Mouse (Mus musculus) CH12.LX (cell line): Measurements from ENCODE around the gene Gm20458. TPM values are rescaled to one million over a fixed set of nuclear protein-coding genes. Genes with fewer than 3 reads are reported as not detected.

Experiments
- DNase-seq: peaks from one replicate; pipeline ENCODE4 v3.0.0-alpha.2; 2013; ENCODE audit errors: extremely low read depth
- H3K27ac ChIP-seq: 2 replicates; pipeline ENCODE4 v1.5.1; 2012; ENCODE audit warnings: low read depth, mild to moderate bottlenecking, control low read depth, moderate library complexity; ENCODE audit not compliant: insufficient read depth
- H3K27me3 ChIP-seq: replicated peaks from 2 replicates; pipeline ENCODE3; 2012; ENCODE audit warnings: inconsistent platforms
- H3K36me3 ChIP-seq, 2 experiments: replicated peaks in 1 of 2; 2 replicates each; pipeline versions ENCODE3 to v1.6.1; 2012; ENCODE audit warnings: inconsistent platforms in 1 of 2, low read length in 1 of 2, mild to moderate bottlenecking in 1 of 2, mixed read lengths in 1 of 2, moderate library complexity in 1 of 2; ENCODE audit not compliant: control insufficient read depth in 1 of 2, insufficient read depth in 1 of 2
- H3K4me1 ChIP-seq, 2 experiments: 2 replicates each; pipeline ENCODE4 v1.6.1; 2012; ENCODE audit warnings: inconsistent platforms in 1 of 2, moderate library complexity in 1 of 2; ENCODE audit not compliant: insufficient read depth in 2 of 2, control insufficient read depth in 1 of 2
- H3K4me2 ChIP-seq: 2 replicates; pipeline ENCODE4 v1.6.1; 2012; ENCODE audit warnings: low read depth, mild to moderate bottlenecking, control low read depth; ENCODE audit not compliant: poor library complexity, insufficient read depth, severe bottlenecking
- H3K4me3 ChIP-seq, 3 experiments: fragments of 150-350 bp in 1 of 3; sonication (generic) in 1 of 3; replicated peaks in 1 of 3; 2 replicates each; pipeline versions ENCODE3 to v1.5.1; 2011 to 2012; ENCODE audit warnings: low read depth in 2 of 3, low read length in 2 of 3, mild to moderate bottlenecking in 2 of 3, moderate library complexity in 2 of 3, control low read depth in 1 of 3, improper control_type of control experiment in 1 of 3, inconsistent platforms in 1 of 3, mixed read lengths in 1 of 3; ENCODE audit not compliant: poor library complexity in 1 of 3
- H3K79me2 ChIP-seq: replicated peaks from 2 replicates; pipeline ENCODE4 v1.6.1; 2012; ENCODE audit warnings: mild to moderate bottlenecking, moderate library complexity; ENCODE audit not compliant: control insufficient read depth, poor library complexity, insufficient read depth, severe bottlenecking; ENCODE audit errors: extremely low read depth
- H3K9ac ChIP-seq: 2 replicates; pipeline ENCODE4 v1.6.1; 2012; ENCODE audit warnings: low read depth, mild to moderate bottlenecking, control low read depth, moderate library complexity; ENCODE audit not compliant: insufficient read depth
- H3K9me3 ChIP-seq: replicated peaks from 2 replicates; pipeline ENCODE3; 2012; ENCODE audit warnings: low read length, inconsistent platforms, mixed read lengths
- CHD1 ChIP-seq: IDR thresholded peaks from 2 replicates; pipeline ENCODE4 v1.6.1; 2012; ENCODE audit warnings: low read depth, low read length, improper control_type of control experiment, inconsistent platforms
- E2F4 ChIP-seq: IDR thresholded peaks from 2 replicates; pipeline ENCODE4 v1.6.1; 2011; ENCODE audit warnings: low read depth, low read length, improper control_type of control experiment; ENCODE audit not compliant: insufficient replicate concordance
- EP300 ChIP-seq: IDR thresholded peaks from 2 replicates; pipeline ENCODE4 v1.6.1; 2011; ENCODE audit warnings: low read length, improper control_type of control experiment
- HCFC1 ChIP-seq: IDR thresholded peaks from 2 replicates; pipeline ENCODE4 v1.6.1; 2012; ENCODE audit warnings: low read depth, mild to moderate bottlenecking, inconsistent platforms, low read length, improper control_type of control experiment
- JUN ChIP-seq: IDR thresholded peaks from 2 replicates; pipeline ENCODE4 v1.6.1; 2011; ENCODE audit warnings: low read depth, mild to moderate bottlenecking, low read length, improper control_type of control experiment, moderate library complexity; ENCODE audit not compliant: insufficient read depth
- JUND ChIP-seq: conservative IDR thresholded peaks from 2 replicates; pipeline ENCODE4 v1.6.1; 2011; ENCODE audit warnings: low read depth, low read length, improper control_type of control experiment
- MAFK ChIP-seq: IDR thresholded peaks from 2 replicates; pipeline ENCODE4 v1.6.1; 2011; ENCODE audit warnings: low read length, improper control_type of control experiment; ENCODE audit not compliant: insufficient replicate concordance
- MXI1 ChIP-seq: IDR thresholded peaks from 2 replicates; pipeline ENCODE4 v1.6.1; 2011; ENCODE audit warnings: mild to moderate bottlenecking, low read depth, low read length, improper control_type of control experiment
- NRF1 ChIP-seq: IDR thresholded peaks from 2 replicates; pipeline ENCODE4 v1.6.1; 2014; ENCODE audit warnings: low read depth, mild to moderate bottlenecking, inconsistent platforms, low read length, improper control_type of control experiment, moderate library complexity
- PAX5 ChIP-seq: IDR thresholded peaks from 2 replicates; pipeline ENCODE4 v1.6.1; 2012; ENCODE audit warnings: low read length, inconsistent platforms, mixed read lengths
- POLR2A ChIP-seq: IDR thresholded peaks from 2 replicates; pipeline ENCODE4 v1.6.1; 2011; ENCODE audit warnings: low read depth, mild to moderate bottlenecking, improper control_type of control experiment, low read length
- UBTF ChIP-seq: IDR thresholded peaks from 2 replicates; pipeline ENCODE4 v1.6.1; 2012; ENCODE audit warnings: low read depth, mild to moderate bottlenecking, inconsistent platforms, low read length, improper control_type of control experiment, moderate library complexity
- USF1 ChIP-seq: IDR thresholded peaks from 2 replicates; pipeline ENCODE4 v1.6.1; 2014; ENCODE audit warnings: low read depth, mild to moderate bottlenecking, inconsistent platforms, low read length, improper control_type of control experiment
- ZC3H11A ChIP-seq: IDR thresholded peaks from 2 replicates; pipeline ENCODE4 v1.6.1; 2012; ENCODE audit warnings: low read depth, mild to moderate bottlenecking, inconsistent platforms, low read length, improper control_type of control experiment
- ZKSCAN1 ChIP-seq: IDR thresholded peaks from 2 replicates; pipeline ENCODE4 v1.6.1; 2012; ENCODE audit warnings: low read depth, inconsistent platforms, low read length, improper control_type of control experiment, borderline replicate concordance
- dilution Hi-C: fragments of 300-500 bp; cut with MboI; formaldehyde crosslinking; loops from 2 replicates; pipeline ENCODE4 v1.14.3; 2020; ENCODE audit warnings: low sequenced_read_pairs; ENCODE audit not compliant: extremely low pct_unique_long_range_greater_than_20kb, extremely low pct_ligation_motif_present
- in situ Hi-C: fragments of 300-500 bp; cut with MboI; formaldehyde crosslinking; loops from 3 replicates; pipeline ENCODE4 v1.14.3; 2019; ENCODE audit warnings: low sequenced_read_pairs, low pct_ligation_motif_present, low pct_unique_long_range_greater_than_20kb, mixed read lengths
- polyA plus RNA-seq: library from polyadenylated mRNA; unstranded; fragments of >175 nt; gene quantifications from 2 replicates; pipeline ENCODE4 v1.2.1, GENCODE M21; 2012; ENCODE audit warnings: low read depth; ENCODE audit not compliant: insufficient read length
- total RNA-seq, 2 experiments: library from RNA; depleted of rRNA; stranded (reverse); fragments of 300-350 nt in 1 of 2; fragments of >200 nt in 1 of 2; gene quantifications; 2 replicates each; pipeline ENCODE4 v1.2.3; 2012 to 2014

Gm20458 gene
- total and polyA plus RNA-seq, 3 experiments: 0.31 to 1.1 (median 0.74) TPM

DNA sequence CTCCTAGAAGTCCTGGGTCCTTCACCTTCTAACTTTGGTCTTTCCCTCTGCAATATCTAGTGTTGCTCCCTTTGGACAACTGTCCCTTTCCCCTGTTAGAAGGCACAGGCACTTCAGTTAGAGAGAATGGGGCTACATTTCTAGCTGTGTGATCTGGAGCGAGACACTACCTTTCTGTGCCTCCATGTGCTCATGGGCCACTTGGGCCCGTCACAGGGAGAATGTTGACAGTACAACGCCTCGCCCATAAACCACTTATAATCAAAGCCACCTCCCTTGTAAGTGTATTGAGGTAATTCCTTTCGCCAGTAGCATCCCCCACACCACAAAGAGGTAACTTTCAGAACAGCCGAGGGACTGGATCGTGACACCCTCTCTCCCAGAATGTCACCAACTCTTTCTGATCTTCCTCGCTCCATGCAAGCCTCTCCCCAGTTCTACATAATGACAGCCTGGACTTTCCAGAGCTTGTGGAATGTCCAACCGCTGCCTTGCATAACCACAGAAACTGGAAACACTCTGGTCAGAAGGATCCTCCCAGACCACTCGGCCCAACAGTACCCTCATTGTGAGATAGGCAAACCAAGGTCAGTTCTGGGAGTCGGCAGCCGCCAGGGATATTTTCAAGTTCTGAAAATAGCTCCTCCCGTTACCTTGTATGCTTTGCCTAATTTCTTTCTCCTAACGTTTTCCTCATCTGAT lies 11.3 kb upstream of the Gm20458 start:
- in situ Hi-C loops: no loop called here
- no peak overlapping the region for H3K4me2 ChIP-seq
- H3K36me3 ChIP-seq: no peaks in the 10 kb centered on the region
- TF ChIP-seq UBTF: no peak
- TF ChIP-seq JUND: no peak
- TF ChIP-seq, all 38 proteins: peak for 0
- Histone ChIP-seq H3K27ac (no peak overlapping the region), H3K9me3 (peaks cover 12% of the 10 kb centered on the region), H3K27me3 (peaks cover 57% of the 10 kb centered on the region), H3K9ac (no peak overlapping the region), H3K79me2 (no peaks in the 10 kb centered on the region), H3K4me1 (peaks cover 0 to 1% of the 10 kb centered on the region in 2 experiments; a peak in 1 of 4 replicates), H3K4me3 (no peak overlapping the region)
- no peak for DNase-seq
- dilution Hi-C loops: no loop called here

- H3K4me3 ChIP-seq: no peak overlapping the region
- H3K79me2 ChIP-seq: no peaks in the 10 kb centered on the region
- peaks cover 46% of the 10 kb centered on the region for H3K27me3 ChIP-seq
- H3K36me3 ChIP-seq: no peaks in the 10 kb centered on the region
- H3K9me3 ChIP-seq: peaks cover 12% of the 10 kb centered on the region
- no peak overlapping the region for H3K4me2 ChIP-seq
- H3K9ac ChIP-seq: no peak overlapping the region
- dilution Hi-C loops (no loop called here), in situ Hi-C loops (no loop called here)
- TF ChIP-seq ZKSCAN1: no peak
- no peak for TF ChIP-seq POLR2A
- TF ChIP-seq MXI1: no peak
- no peak for TF ChIP-seq JUN
- no peak for TF ChIP-seq UBTF
- no peak for TF ChIP-seq CHD1
- TF ChIP-seq E2F4: no peak
- TF ChIP-seq HCFC1: no peak
- no peak for TF ChIP-seq NRF1
- no peak for TF ChIP-seq EP300
- TF ChIP-seq ZC3H11A: no peak
- no peak for TF ChIP-seq MAFK
- no peak for TF ChIP-seq PAX5
- TF ChIP-seq USF1: no peak
- H3K4me1 ChIP-seq: peaks cover 4 to 11% of the 10 kb centered on the region in 2 experiments
- no peak overlapping the region for H3K27ac ChIP-seq
- no peak for DNase-seq
Observed at GRCm38 (mm10) chr2:164452000-164452676, 8.6 kb upstream of the Gm20458 start.
